Mouse (Mus musculus): ENCODE measurements around the gene Clpsl2. TPM values are rescaled to one million over a fixed set of nuclear protein-coding genes. Genes with fewer than 3 reads are reported as not detected.
"Not testable (repeated sequence)": the region's sequence is repeated elsewhere in the genome, so short reads cannot be mapped to it uniquely, and the experiment has no call there.

Gene Clpsl2
- polyA plus RNA-seq, 1 experiment from 2014 or later, result not detected

- Histone ChIP-seq H3K9me3 (peaks cover 33% of the 10 kb centered on the region), H3K36me3 (no peaks in the 10 kb centered on the region), H3K9ac (no peak overlapping the region), H3K4me3 (no peak overlapping the region), H3K4me2 (replicated peaks) (no peak overlapping the region), H3K27me3 (no peaks in the 10 kb centered on the region; the same call in 1 of the 2 replicates), H3K4me1 (no peaks in the 10 kb centered on the region), H3K27ac (no peak overlapping the region)
- no peak for ATAC-seq (ENCODE audit: low FRiP score, low read depth)
- WGBS, result 44% methylated on average over 12 of the region's 12 CpGs
Measured at GRCm38 (mm10) chr17:28537881-28538280, 11.3 kb upstream of the Clpsl2 start.

- 77% methylated on average over 1 of the region's 1 CpGs for WGBS
- Histone ChIP-seq H3K27me3 (no peaks in the 10 kb centered on the region; the same call in 1 of the 2 replicates), H3K36me3 (no peaks in the 10 kb centered on the region), H3K9me3 (peaks cover 7% of the 10 kb centered on the region), H3K27ac (no peak overlapping the region), H3K9ac (no peak overlapping the region), H3K4me1 (no peaks in the 10 kb centered on the region), H3K4me3 (no peak overlapping the region), H3K4me2 (replicated peaks) (no peak overlapping the region)
- ATAC-seq (ENCODE audit: low FRiP score, low read depth), result no peak
Measured at GRCm38 (mm10) chr17:28546925-28547324, 2.3 kb upstream of the Clpsl2 start.

- peaks cover 13% of the 10 kb centered on the region for H3K4me1 ChIP-seq
- no peak overlapping the region for H3K4me2 ChIP-seq (replicated peaks)
- H3K27ac ChIP-seq, result no peak overlapping the region
- H3K9ac ChIP-seq, result no peak overlapping the region
- no peak for ATAC-seq (ENCODE audit: low FRiP score, low read depth)
- H3K27me3 ChIP-seq, result no peaks in the 10 kb centered on the region; the same call in 1 of the 2 replicates
- no peak overlapping the region for H3K4me3 ChIP-seq
- H3K36me3 ChIP-seq, result no peaks in the 10 kb centered on the region
- WGBS, result 61% methylated on average over 11 of the region's 11 CpGs
- 0 out of 2 replicates have a peak, but pooled peaks cover 3% of the 10 kb centered on the region for H3K9me3 ChIP-seq
Measured at GRCm38 (mm10) chr17:28548550-28548949, 661 bp upstream of the Clpsl2 start.

GRCm38 (mm10) chr17:28553040-28553793 is 4.0 kb downstream of the Clpsl2 start:
- no peaks in the 10 kb centered on the region; the same call in 1 of the 2 replicates for H3K27me3 ChIP-seq
- WGBS, result 3% methylated on average over 14 of the region's 14 CpGs
- peak; percentile 48; the same call in 1 of the 2 replicates for ATAC-seq (ENCODE audit: low FRiP score, low read depth)
- H3K27ac ChIP-seq, result peak overlapping the region; percentile 28; the same call in 1 of the 2 replicates
- H3K4me3 ChIP-seq, result no peak overlapping the region
- no peak overlapping the region; the same call in 1 of the 2 replicates for H3K4me2 ChIP-seq (replicated peaks)
- H3K4me1 ChIP-seq, result peaks cover 38% of the 10 kb centered on the region
- no peaks in the 10 kb centered on the region for H3K36me3 ChIP-seq
- H3K9ac ChIP-seq, result 0 out of 2 replicates have a peak overlapping the region, but pooled peaks have one; percentile 31
- H3K9me3 ChIP-seq, result no peaks in the 10 kb centered on the region

- H3K9me3 ChIP-seq; H3K4me2 ChIP-seq (replicated peaks); H3K9ac ChIP-seq; H3K27me3 ChIP-seq; ATAC-seq (ENCODE audit: low FRiP score, low read depth); H3K36me3 ChIP-seq; H3K4me3 ChIP-seq; H3K27ac ChIP-seq: not testable (repeated sequence)
- peaks cover 40% of the 10 kb centered on the region for H3K4me1 ChIP-seq
- 84% methylated on average over 4 of the region's 4 CpGs for WGBS
Measured at GRCm38 (mm10) chr17:28554021-28554420, 4.8 kb downstream of the Clpsl2 start.

- Histone ChIP-seq H3K9me3 (no peaks in the 10 kb centered on the region), H3K4me2 (replicated peaks) (no peak overlapping the region), H3K9ac (no peak overlapping the region), H3K27me3 (no peaks in the 10 kb centered on the region), H3K4me3 (no peak overlapping the region), H3K36me3 (no peaks in the 10 kb centered on the region), H3K27ac (peak overlapping the region; percentile 55; the same call in 1 of the 2 replicates), H3K4me1 (peaks cover 49% of the 10 kb centered on the region)
- WGBS, result 42% methylated on average over 6 of the region's 6 CpGs
- no peak for ATAC-seq (ENCODE audit: low FRiP score, low read depth)
Measured at GRCm38 (mm10) chr17:28556635-28557396, 7.6 kb downstream of the Clpsl2 start.

- no peaks in the 10 kb centered on the region for H3K27me3 ChIP-seq
- H3K36me3 ChIP-seq, result no peaks in the 10 kb centered on the region
- H3K9me3 ChIP-seq, result no peaks in the 10 kb centered on the region
- peak; percentile 34; the same call in 1 of the 2 replicates for ATAC-seq (ENCODE audit: low FRiP score, low read depth)
- no peak overlapping the region for H3K9ac ChIP-seq
- H3K27ac ChIP-seq, result no peak overlapping the region
- peaks cover 47% of the 10 kb centered on the region for H3K4me1 ChIP-seq
- no peak overlapping the region for H3K4me3 ChIP-seq
- H3K4me2 ChIP-seq (replicated peaks), result no peak overlapping the region
- WGBS, result 43% methylated on average over 6 of the region's 6 CpGs
Measured at GRCm38 (mm10) chr17:28557772-28558171, 8.6 kb downstream of the Clpsl2 start.

- H3K4me2 ChIP-seq (replicated peaks), result no peak within 1 kb of the TSS
- ATAC-seq (ENCODE audit: low FRiP score, low read depth), result no peak
- no peak within 1 kb of the TSS for H3K9ac ChIP-seq
- H3K27me3 ChIP-seq, result no peaks in the 10 kb centered on the region
- no peaks in the 10 kb centered on the region for H3K36me3 ChIP-seq
- H3K27ac ChIP-seq, result no peak within 1 kb of the TSS
- peaks cover 34% of the 10 kb centered on the region for H3K4me1 ChIP-seq
- WGBS, result 91% methylated on average over 4 of the region's 4 CpGs
- H3K4me3 ChIP-seq, result no peak within 1 kb of the TSS
- no peaks in the 10 kb centered on the region for H3K9me3 ChIP-seq
Measured at GRCm38 (mm10) chr17:28560598-28560997, 11.4 kb downstream of the Clpsl2 start, which contains the start of gene Clps. TSS of gene Clps (minus strand) at chr17:28560766.

GRCm38 (mm10) chr17:28561613-28562012 is 12.4 kb downstream of the Clpsl2 start:
- no peak for ATAC-seq (ENCODE audit: low FRiP score, low read depth)
- H3K36me3 ChIP-seq, result no peaks in the 10 kb centered on the region
- no peak overlapping the region for H3K27ac ChIP-seq
- WGBS, result 47% methylated on average over 7 of the region's 7 CpGs
- no peaks in the 10 kb centered on the region for H3K27me3 ChIP-seq
- H3K9ac ChIP-seq, result no peak overlapping the region
- H3K4me1 ChIP-seq, result peaks cover 29% of the 10 kb centered on the region
- no peak overlapping the region for H3K4me3 ChIP-seq
- H3K4me2 ChIP-seq (replicated peaks), result no peak overlapping the region
- no peaks in the 10 kb centered on the region for H3K9me3 ChIP-seq

- Histone ChIP-seq H3K4me2 (replicated peaks) (no peak overlapping the region), H3K4me3 (no peak overlapping the region), H3K27ac (no peak overlapping the region), H3K27me3 (no peaks in the 10 kb centered on the region), H3K36me3 (no peaks in the 10 kb centered on the region), H3K4me1 (peaks cover 13% of the 10 kb centered on the region), H3K9me3 (no peaks in the 10 kb centered on the region), H3K9ac (no peak overlapping the region)
- no peak for ATAC-seq (ENCODE audit: low FRiP score, low read depth)
Measured at GRCm38 (mm10) chr17:28565181-28565580, 16.0 kb downstream of the Clpsl2 start.

- Histone ChIP-seq H3K27me3 (no peaks in the 10 kb centered on the region), H3K9me3 (no peaks in the 10 kb centered on the region), H3K27ac (no peak overlapping the region), H3K4me2 (replicated peaks) (no peak overlapping the region), H3K4me1 (no peaks in the 10 kb centered on the region), H3K36me3 (no peaks in the 10 kb centered on the region), H3K4me3 (no peak overlapping the region), H3K9ac (no peak overlapping the region)
- ATAC-seq (ENCODE audit: low FRiP score, low read depth), result no peak
- 52% methylated on average over 3 of the region's 3 CpGs for WGBS
Measured at GRCm38 (mm10) chr17:28567541-28567940, 18.3 kb downstream of the Clpsl2 start.

GRCm38 (mm10) chr17:28571868-28572267 is 22.7 kb downstream of the Clpsl2 start:
- Histone ChIP-seq H3K4me3 (no peak overlapping the region), H3K9ac (no peak overlapping the region), H3K4me1 (peaks cover 8% of the 10 kb centered on the region), H3K27ac (no peak overlapping the region), H3K27me3 (peaks cover 6% of the 10 kb centered on the region), H3K36me3 (no peaks in the 10 kb centered on the region), H3K4me2 (replicated peaks) (no peak overlapping the region), H3K9me3 (no peaks in the 10 kb centered on the region)
- no peak for ATAC-seq (ENCODE audit: low FRiP score, low read depth)
- WGBS, result 88% methylated on average over 3 of the region's 3 CpGs

Data from limb, embryonic 13.5 days (tissue).